Mouse (Mus musculus): ENCODE results near the gene Vmn1r116. TPM values are rescaled to one million over a fixed set of nuclear protein-coding genes. Genes with fewer than 3 reads are reported as not detected.

Gene Vmn1r116
- total RNA-seq (2023) = not detected

DNA sequence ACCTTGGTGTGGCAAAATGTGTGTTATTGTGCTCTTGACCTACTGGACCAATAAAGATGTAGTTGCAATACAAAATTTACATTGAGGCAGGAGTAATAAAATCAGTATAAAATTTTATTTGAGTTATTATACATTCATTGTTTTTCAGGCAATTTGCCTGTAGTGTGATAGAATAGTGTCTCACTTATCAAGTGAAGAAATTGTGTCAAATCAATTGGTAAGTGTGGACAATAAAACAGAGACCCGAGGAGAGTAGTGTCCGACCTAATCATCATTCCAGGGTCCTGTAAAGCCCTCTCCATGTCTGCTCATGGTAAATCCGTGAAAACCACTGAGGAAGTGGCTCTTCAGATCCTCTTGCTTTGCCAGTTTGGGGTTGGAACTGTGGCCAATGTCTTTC, at the start of gene Vmn1r116:
Gene Vmn1r116, plus strand, starts transcription at position 301 of the 400 bp plus-strand sequence.

DNA sequence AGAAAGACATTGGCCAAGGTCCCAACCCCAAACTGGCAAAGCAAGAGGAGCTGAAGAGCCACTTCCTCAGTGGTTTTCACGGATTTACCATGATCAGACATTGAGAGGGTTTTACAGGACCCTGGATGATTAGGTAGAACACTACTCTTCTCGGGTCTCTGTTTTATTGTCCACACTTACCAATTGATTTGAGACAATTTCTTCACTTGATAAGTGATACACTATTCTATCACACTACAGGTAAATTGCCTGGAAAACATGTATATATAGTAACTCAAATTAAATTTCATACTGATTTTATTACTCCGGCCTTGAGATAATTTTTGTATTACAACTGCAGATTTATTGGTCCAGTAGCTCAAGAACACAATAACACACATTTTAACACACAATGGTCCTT, 27.2 kb upstream of the Vmn1r116 start, which contains the start of gene Vmn1r115:
Gene Vmn1r115, minus strand, starts transcription at position 101 of the 400 bp plus-strand sequence.

DNA sequence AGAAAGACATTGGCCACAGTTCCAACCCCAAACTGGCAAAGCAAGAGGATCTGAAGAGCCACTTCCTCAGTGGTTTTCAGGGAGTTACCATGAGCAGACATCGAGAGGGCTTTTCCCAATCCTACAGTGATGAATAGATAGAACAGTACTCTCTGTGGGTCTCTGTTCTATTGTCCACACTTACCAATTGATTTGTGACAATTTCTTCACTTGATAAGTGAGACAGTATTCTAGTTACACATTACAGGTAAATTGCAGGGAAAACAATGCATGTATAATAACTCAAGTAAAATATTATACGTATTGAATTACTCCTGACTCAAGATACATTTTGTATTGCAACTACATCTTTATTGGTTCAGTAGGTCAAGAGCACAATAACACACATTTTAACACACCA, 12.0 kb downstream of the Vmn1r116 start, which contains the start of gene Vmn1r117:
Gene Vmn1r117, minus strand, starts transcription at position 101 of the 400 bp plus-strand sequence.

DNA sequence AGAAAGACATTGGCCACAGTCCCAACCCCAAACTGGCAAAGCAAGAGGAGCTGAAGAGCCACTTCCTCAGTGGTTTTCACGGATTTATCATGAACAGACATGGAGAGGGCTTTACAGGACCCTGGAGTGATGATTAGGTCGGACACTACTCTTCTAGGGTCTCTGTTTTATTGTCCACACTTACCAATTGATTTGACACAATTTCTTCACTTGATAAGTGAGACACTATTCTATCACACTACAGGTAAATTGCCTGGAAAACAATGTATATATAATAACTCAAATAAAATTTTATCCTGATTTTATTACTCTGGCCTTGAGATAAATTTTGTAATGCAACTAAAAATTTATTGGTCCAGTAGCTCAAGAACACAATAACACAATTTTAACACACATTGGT, 40.2 kb downstream of the Vmn1r116 start, which contains the start of gene Vmn1r118:
Gene Vmn1r118, minus strand, starts transcription at position 101 of the 400 bp plus-strand sequence.

Other genes with a start within 250 kb of the Vmn1r116 start
- gene Vmn1r107, start 203.3 kb upstream of the Vmn1r116 start, total RNA-seq (2023) = not detected
- not detected for gene Vmn1r111, start 169.0 kb upstream of the Vmn1r116 start, total RNA-seq (2023)
- not detected for gene Gm10668, start 141.6 kb upstream of the Vmn1r116 start, total RNA-seq (2023)
- not detected for gene Vmn1r112, start 101.1 kb upstream of the Vmn1r116 start, total RNA-seq (2023)
- not detected for gene Vmn1r113, start 85.0 kb upstream of the Vmn1r116 start, total RNA-seq (2023)
- gene Vmn1r114, start 60.1 kb upstream of the Vmn1r116 start, total RNA-seq (2023) = not detected
- gene Vmn1r115, start 27.3 kb upstream of the Vmn1r116 start, total RNA-seq (2023) = not detected
- not detected for gene Vmn1r117, start 11.9 kb downstream of the Vmn1r116 start, total RNA-seq (2023)
- gene Vmn1r118, start 40.1 kb downstream of the Vmn1r116 start, total RNA-seq (2023) = not detected
- gene Vmn1r119, start 140.2 kb downstream of the Vmn1r116 start, total RNA-seq (2023) = not detected
- gene Vmn1r120, start 181.5 kb downstream of the Vmn1r116 start, total RNA-seq (2023) = not detected
- not detected for gene Vmn1r121, start 226.3 kb downstream of the Vmn1r116 start, total RNA-seq (2023)

Data from CD4-positive naive resting alpha-beta T cell, adult 57 days (primary cell).